Mouse (Mus musculus) heart, postnatal 4 days (tissue): ENCODE data around the gene Pcolce. TPM values are rescaled to one million over a fixed set of nuclear protein-coding genes. Genes with fewer than 3 reads are reported as not detected.

Source experiments
- DNase-seq: peaks from one replicate; pipeline ENCODE4 v3.0.0; 2021
- total RNA-seq, 2 experiments: library from RNA; stranded (reverse); gene quantifications; 2 replicates each; pipeline ENCODE4 v1.2.3; 2021

Pcolce gene
- total RNA-seq, 2 experiments from 2014 or later = 133 to 137 TPM

DNA sequence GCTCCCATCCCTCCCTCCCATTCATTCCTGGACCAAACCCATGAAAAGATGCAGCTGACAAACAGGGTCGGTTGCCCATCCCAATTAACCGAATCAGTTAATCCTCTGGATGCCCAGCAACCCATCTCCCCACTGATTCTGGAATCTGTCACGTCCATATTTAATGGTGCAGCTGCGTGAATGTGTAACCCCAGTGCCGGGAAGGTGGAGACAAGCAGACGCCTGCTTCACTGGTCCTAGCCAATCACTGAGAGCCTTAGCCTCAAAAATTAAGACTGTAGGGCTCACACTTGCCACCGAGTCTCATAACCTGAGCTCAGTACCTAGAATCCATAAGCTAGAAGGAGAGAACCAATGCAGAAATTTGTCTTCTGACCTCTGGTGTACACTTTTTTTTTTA lies 17.7 kb downstream of the Pcolce start:
- no peak for DNase-seq

- DNase-seq = no peak
These were observed 23.1 kb downstream of the Pcolce start for GRCm38 (mm10) chr5:137590507-137590906.

- peak; percentile 74 for DNase-seq
These were observed 28.6 kb downstream of the Pcolce start for GRCm38 (mm10) chr5:137584976-137585375.

DNA sequence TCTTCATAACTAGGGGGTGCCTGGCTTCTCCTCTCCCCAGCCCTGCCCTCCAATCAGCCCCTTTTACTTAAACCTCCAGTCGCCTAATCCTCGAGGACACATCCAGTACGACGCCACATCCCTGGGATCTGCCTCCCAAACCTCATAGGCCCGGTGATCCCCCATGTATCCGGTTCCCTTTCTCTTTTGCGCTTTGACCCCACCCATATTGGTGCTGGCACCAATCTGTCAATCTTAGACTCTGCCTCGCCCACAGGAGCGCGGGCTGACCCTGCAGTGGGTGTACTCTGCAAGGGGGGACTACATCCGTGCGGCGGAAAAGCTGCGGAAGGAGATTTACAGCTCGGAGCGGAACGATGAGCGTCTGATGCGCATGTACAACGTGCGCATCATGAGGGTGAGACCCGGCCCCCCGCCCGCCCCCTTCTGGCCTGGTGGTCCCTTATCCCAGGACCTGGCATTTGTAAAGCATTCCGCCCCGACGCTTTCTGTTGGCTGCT lies 29.9 kb downstream of the Pcolce start:
- peak; percentile 41 for DNase-seq

GRCm38 (mm10) chr5:137582702-137583101 lies 30.9 kb downstream of the Pcolce start:
- DNase-seq = no peak

DNA sequence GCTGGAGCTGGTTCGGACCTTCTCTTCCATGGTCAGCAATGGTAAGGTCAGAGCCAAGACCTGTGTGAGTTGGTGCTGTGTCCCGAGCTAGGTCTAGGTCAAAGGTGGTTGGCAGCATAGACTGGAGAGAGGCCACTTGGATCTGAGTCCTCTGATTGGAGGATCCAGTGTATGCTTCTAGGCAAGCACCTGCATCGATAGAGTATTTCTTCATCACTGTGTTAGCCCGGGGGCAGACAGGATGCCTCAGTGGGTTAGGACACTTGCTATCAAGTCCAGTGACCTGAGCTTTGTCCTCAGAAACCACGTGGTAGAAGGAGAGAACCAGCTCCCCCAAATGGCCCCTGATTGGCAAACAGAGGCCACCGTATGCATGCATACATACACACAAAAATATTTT lies 33.3 kb downstream of the Pcolce start:
- no peak for DNase-seq

DNA sequence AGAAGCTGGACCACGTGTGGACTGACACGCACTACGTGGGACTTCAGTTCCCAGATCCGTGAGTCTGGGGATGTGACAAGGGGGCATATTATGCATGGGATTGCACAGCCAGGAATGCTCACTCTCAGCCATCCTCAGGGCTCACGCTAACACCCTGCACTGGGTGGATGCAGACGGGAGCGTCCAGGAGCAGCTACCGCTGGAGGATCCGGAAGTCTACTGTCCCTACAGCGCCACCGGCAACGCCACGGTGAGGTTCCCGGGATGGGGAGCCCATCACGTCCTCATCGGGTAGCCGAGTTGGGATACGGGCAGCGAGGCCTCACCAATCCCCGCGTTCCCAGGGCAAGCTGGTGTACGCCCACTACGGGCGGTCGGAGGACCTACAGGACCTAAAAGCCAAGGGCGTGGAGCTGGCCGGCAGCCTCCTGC lies 39.1 kb downstream of the Pcolce start:
- peak; percentile 41 for DNase-seq

DNA sequence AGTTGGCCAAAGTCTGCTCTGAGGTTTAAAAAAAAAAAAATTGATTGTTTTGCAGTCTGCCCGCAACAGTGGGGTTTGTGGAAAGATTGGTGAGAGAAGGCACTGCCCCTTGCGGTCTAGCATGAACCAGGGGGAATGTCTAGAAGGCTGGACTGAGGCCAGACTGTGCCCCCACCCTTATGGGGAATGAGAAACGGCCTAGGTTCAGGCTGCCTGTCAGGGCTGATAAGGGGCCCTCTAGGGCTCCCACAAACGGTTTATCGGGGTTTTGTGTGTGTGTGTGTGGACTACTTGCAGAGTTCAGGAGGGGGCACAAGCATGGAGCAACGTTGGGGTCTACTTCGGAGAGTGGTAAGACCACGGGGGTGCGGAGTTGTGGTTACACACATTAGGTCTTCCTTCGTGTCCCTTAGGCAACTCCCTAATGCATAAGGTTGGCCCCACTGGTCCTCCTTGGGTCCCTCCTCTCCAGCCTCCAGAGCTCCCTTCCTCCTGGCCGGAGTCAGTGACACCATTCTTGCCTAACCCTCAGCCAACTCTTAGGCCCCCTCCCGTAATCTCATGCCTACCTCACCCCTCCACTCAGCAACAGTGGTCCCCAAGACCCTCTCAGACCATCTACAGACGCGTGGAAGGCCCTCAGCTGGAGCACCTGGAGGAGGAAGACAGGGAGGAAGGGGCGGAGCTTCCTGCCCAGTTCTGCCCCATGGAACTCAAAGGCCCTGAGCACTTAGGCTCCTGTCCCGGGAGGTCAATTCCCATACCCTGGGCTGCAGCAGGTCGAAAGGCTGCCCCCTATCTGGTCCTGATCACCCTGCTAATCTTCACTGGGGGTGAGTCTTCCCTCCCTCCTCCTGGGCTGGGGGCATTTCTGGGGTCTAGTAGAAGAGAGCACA lies 42.6 kb downstream of the Pcolce start:
- DNase-seq = no peak

DNA sequence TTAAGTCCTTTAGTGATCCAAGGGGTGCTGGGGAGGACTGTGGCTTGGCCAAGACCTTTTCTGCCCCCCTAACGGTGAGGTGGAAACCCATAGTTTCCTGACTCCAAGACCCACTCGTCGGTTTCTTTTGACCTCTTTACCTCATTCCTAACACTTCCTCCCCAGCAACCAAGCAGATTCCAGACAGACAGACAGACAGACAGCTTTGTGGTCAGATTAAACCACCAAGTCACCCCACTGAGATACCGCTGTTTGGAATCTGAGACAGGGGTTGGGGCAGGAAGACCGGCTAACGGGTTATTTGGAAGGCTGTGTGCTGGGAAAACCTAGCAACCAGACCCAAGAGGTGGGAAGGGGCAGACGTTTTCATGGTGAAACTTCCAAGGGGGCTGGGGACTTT lies 43.4 kb downstream of the Pcolce start:
- DNase-seq = no peak

- DNase-seq = peak; percentile 60
These were observed 43.9 kb downstream of the Pcolce start, which contains the start of gene Tfr2 for GRCm38 (mm10) chr5:137569665-137570064. Gene Tfr2, plus strand, starts transcription at chr5:137569840.

GRCm38 (mm10) chr5:137569031-137569430 lies 44.6 kb downstream of the Pcolce start:
- no peak for DNase-seq

- no peak for DNase-seq
These were observed 45.3 kb downstream of the Pcolce start for GRCm38 (mm10) chr5:137568223-137568798.

- no peak for DNase-seq
These were observed 47.2 kb downstream of the Pcolce start for GRCm38 (mm10) chr5:137566416-137566815.

DNA sequence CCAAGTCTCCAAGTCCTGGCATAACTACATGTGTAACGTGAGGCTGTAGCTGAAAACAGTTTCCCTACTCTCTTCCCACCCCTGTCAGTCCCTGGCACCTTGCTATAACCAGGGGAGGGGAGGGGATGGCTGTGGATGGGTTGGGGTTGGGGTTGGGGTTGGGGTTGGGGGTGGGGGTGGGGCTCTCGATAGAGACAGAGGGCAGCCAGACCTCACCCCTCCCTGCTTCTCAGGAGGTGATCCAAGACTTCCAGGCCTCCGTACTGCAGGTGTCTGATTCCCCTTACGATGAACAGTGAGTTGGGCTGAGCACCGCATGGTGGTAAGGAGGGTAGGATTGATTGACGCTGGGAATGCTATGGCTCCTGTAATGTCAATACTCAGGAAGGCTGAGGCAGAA lies 47.8 kb downstream of the Pcolce start:
- no peak for DNase-seq

GRCm38 (mm10) chr5:137562965-137563364 lies 50.6 kb downstream of the Pcolce start:
- DNase-seq = no peak

DNA sequence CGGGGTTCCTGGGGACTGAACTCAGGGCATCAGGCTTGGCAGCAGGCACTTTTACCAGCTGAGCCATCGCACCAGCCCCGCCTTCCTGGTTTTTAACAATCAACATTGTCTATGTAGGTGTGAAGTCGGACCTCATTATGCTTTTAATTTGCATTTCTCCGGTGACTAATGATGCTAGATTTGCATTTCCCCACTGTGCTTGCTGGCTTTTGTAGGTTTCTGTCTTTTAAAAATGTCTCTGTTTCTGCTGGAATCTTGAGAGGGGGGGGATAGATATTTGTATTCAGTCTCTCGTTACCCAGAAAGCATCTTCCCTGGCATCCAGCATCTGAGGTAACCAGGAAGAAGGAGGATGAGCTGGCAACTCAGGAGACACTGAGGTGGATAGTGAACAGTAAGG lies 52.0 kb downstream of the Pcolce start:
- DNase-seq = no peak

Other genes with a start within 250 kb of the Pcolce start
- gene Zan, start 136.7 kb downstream of the Pcolce start, total RNA-seq = under 1 TPM; 0.05 to 0.07 TPM
- gene Pop7, start 111.3 kb downstream of the Pcolce start, total RNA-seq = 10 to 100 TPM; 25.1 to 26.0 TPM
- 10 to 100 TPM; 30.5 to 32.4 TPM for gene Gigyf1, start 95.2 kb downstream of the Pcolce start, total RNA-seq
- gene Epo, start 80.5 kb downstream of the Pcolce start, total RNA-seq = not detected
- gene Gnb2, start 80.3 kb downstream of the Pcolce start, total RNA-seq = 100 to 1,000 TPM; 560 to 578 TPM
- gene Actl6b, start 60.3 kb downstream of the Pcolce start, total RNA-seq = not detected
- under 1 TPM in 1 of 2 experiments, not detected in 1; 0.10 TPM for gene Tfr2, start 43.9 kb downstream of the Pcolce start, total RNA-seq
- 10 to 100 TPM; 25.2 to 28.8 TPM for gene Mospd3, start 12.7 kb downstream of the Pcolce start, total RNA-seq
- gene Fbxo24, start 15.2 kb upstream of the Pcolce start, total RNA-seq = under 1 TPM; 0.21 to 0.25 TPM
- gene Lrch4, start 15.3 kb upstream of the Pcolce start, total RNA-seq = 10 to 100 TPM; 19.2 to 21.6 TPM
- gene Gm20605, start 15.4 kb upstream of the Pcolce start, total RNA-seq = 1 to 10 TPM; 4.8 to 6.6 TPM
- 1 to 10 TPM; 1.8 to 2.2 TPM for gene Sap25, start 27.6 kb upstream of the Pcolce start, total RNA-seq
- not detected for gene Irs3, start 31.9 kb upstream of the Pcolce start, total RNA-seq
- 10 to 100 TPM; 21.7 to 23.1 TPM for gene Agfg2, start 70.9 kb upstream of the Pcolce start, total RNA-seq
- gene Nyap1, start 127.8 kb upstream of the Pcolce start, total RNA-seq = 1 to 10 TPM; 3.1 to 3.3 TPM
- 100 to 1,000 TPM; 230 to 231 TPM for gene Tsc22d4, start 131.9 kb upstream of the Pcolce start, total RNA-seq
- gene Ppp1r35, start 165.1 kb upstream of the Pcolce start, total RNA-seq = 10 to 100 TPM; 16.5 to 17.1 TPM
- gene Mepce, start 173.9 kb upstream of the Pcolce start, total RNA-seq = 10 to 100 TPM; 29.0 to 40.3 TPM
- 1 to 10 TPM; 2.4 to 3.2 TPM for gene Zcwpw1, start 174.0 kb upstream of the Pcolce start, total RNA-seq
- gene Pilra, start 222.5 kb upstream of the Pcolce start, total RNA-seq = 1 to 10 TPM in 1 of 2 experiments, under 1 TPM in 1; 0.71 to 2.4 TPM
- under 1 TPM in 1 of 2 experiments, not detected in 1; 0.38 TPM for gene Pilrb1, start 244.3 kb upstream of the Pcolce start, total RNA-seq